Mouse (Mus musculus) MEL (cell line): ENCODE data around the gene Cela2a. TPM values are rescaled to one million over a fixed set of nuclear protein-coding genes. Genes with fewer than 3 reads are reported as not detected.

Source experiments
- DNase-seq: peaks from one replicate; pipeline ENCODE4 v3.0.0; 2011; ENCODE audit warnings: low read depth, low spot score
- H3K27ac ChIP-seq: 2 replicates; pipeline ENCODE4 v1.5.1; 2012; ENCODE audit warnings: low read depth, mild to moderate bottlenecking, control low read depth, low read length, moderate library complexity; ENCODE audit not compliant: control insufficient read depth
- H3K27me3 ChIP-seq, 2 experiments: fragments of 150-350 bp in 1 of 2; sonication (generic) in 1 of 2; 2 replicates each; pipeline ENCODE4 v1.6.1; 2012; ENCODE audit warnings: low read length in 2 of 2, mild to moderate bottlenecking in 2 of 2, improper control_type of control experiment in 1 of 2, moderate library complexity in 1 of 2; ENCODE audit not compliant: insufficient read depth in 2 of 2, control insufficient read depth in 1 of 2
- H3K36me3 ChIP-seq, 2 experiments: 2 replicates each; pipeline ENCODE4 v1.6.1; 2012 to 2014; ENCODE audit warnings: low read length in 2 of 2, improper control_type of control experiment in 1 of 2, inconsistent platforms in 1 of 2, mild to moderate bottlenecking in 1 of 2; ENCODE audit not compliant: insufficient read depth in 2 of 2, control insufficient read depth in 1 of 2
- H3K4me1 ChIP-seq, 2 experiments: fragments of 150-350 bp in 1 of 2; sonication (generic) in 1 of 2; 2 replicates each; pipeline ENCODE4 v1.6.1; 2012; ENCODE audit warnings: low read length in 2 of 2, improper control_type of control experiment in 1 of 2, mild to moderate bottlenecking in 1 of 2; ENCODE audit not compliant: insufficient read depth in 2 of 2, control insufficient read depth in 1 of 2
- H3K4me3 ChIP-seq, 2 experiments: fragments of 150-350 bp in 1 of 2; sonication (generic) in 1 of 2; 2 replicates each; pipeline ENCODE4 v1.5.1; 2012; ENCODE audit warnings: low read depth in 2 of 2, low read length in 2 of 2, mild to moderate bottlenecking in 2 of 2, moderate library complexity in 2 of 2, control low read depth in 1 of 2, improper control_type of control experiment in 1 of 2; ENCODE audit not compliant: control insufficient read depth in 1 of 2, insufficient read depth in 1 of 2
- H3K79me2 ChIP-seq: 2 replicates; pipeline ENCODE4 v1.6.1; 2012; ENCODE audit warnings: mild to moderate bottlenecking, low read length, moderate library complexity; ENCODE audit not compliant: control insufficient read depth, poor library complexity, insufficient read depth
- H3K9ac ChIP-seq: 2 replicates; pipeline ENCODE4 v1.6.1; 2012; ENCODE audit warnings: low read depth, mild to moderate bottlenecking, control low read depth, low read length, moderate library complexity; ENCODE audit not compliant: control insufficient read depth, poor library complexity, severe bottlenecking
- H3K9me3 ChIP-seq: fragments of 150-350 bp; sonication (generic); replicated peaks from 2 replicates; pipeline ENCODE4 v1.6.1; 2012; ENCODE audit warnings: mild to moderate bottlenecking, low read length, improper control_type of control experiment, moderate library complexity; ENCODE audit not compliant: insufficient read depth
- BHLHE40 ChIP-seq: IDR thresholded peaks from 2 replicates; pipeline ENCODE4 v1.6.1; 2012; ENCODE audit warnings: low read depth, mild to moderate bottlenecking, inconsistent platforms, low read length, improper control_type of control experiment, borderline replicate concordance
- EP300 ChIP-seq, 2 experiments: IDR thresholded peaks; 2 replicates each; pipeline ENCODE4 v1.6.1; 2011; ENCODE audit warnings: improper control_type of control experiment in 2 of 2, low read length in 2 of 2, low read depth in 1 of 2, mild to moderate bottlenecking in 1 of 2
- MXI1 ChIP-seq: IDR thresholded peaks from 2 replicates; pipeline ENCODE4 v1.6.1; 2011; ENCODE audit warnings: mild to moderate bottlenecking, low read depth, low read length, improper control_type of control experiment
- MYB ChIP-seq: IDR thresholded peaks from 2 replicates; pipeline ENCODE4 v1.6.1; 2011; ENCODE audit warnings: mild to moderate bottlenecking, low read depth, low read length, improper control_type of control experiment
- POLR2A ChIP-seq, 2 experiments: IDR thresholded peaks; 2 replicates each; pipeline ENCODE4 v1.6.1; 2011 to 2012; ENCODE audit warnings: low read length in 2 of 2, mild to moderate bottlenecking in 2 of 2, control low read depth in 1 of 2, improper control_type of control experiment in 1 of 2, low read depth in 1 of 2, moderate library complexity in 1 of 2; ENCODE audit not compliant: control insufficient read depth in 1 of 2, insufficient read depth in 1 of 2, poor library complexity in 1 of 2
- POLR2AphosphoS2 ChIP-seq: IDR thresholded peaks from 2 replicates; pipeline ENCODE4 v1.6.1; 2011; ENCODE audit warnings: low read length, improper control_type of control experiment
- SIN3A ChIP-seq: IDR thresholded peaks from 2 replicates; pipeline ENCODE4 v1.6.1; 2012; ENCODE audit warnings: low read length, improper control_type of control experiment, inconsistent platforms
- SMC3 ChIP-seq: IDR thresholded peaks from 2 replicates; pipeline ENCODE4 v1.6.1; 2011; ENCODE audit warnings: low read depth, low read length, improper control_type of control experiment
- TCF12 ChIP-seq: IDR thresholded peaks from 2 replicates; pipeline ENCODE4 v1.6.1; 2014; ENCODE audit warnings: low read depth, mild to moderate bottlenecking, inconsistent platforms, low read length, improper control_type of control experiment, moderate library complexity
- USF1 ChIP-seq: IDR thresholded peaks from 2 replicates; pipeline ENCODE4 v1.6.1; 2014; ENCODE audit warnings: low read depth, mild to moderate bottlenecking, inconsistent platforms, low read length, improper control_type of control experiment, moderate library complexity
- ZKSCAN1 ChIP-seq: IDR thresholded peaks from 2 replicates; pipeline ENCODE4 v1.6.1; 2012; ENCODE audit warnings: low read depth, mild to moderate bottlenecking, inconsistent platforms, low read length, improper control_type of control experiment, moderate library complexity
- ZNF384 ChIP-seq: IDR thresholded peaks from 2 replicates; pipeline ENCODE4 v1.6.1; 2012; ENCODE audit warnings: low read depth, mild to moderate bottlenecking, inconsistent platforms, low read length, improper control_type of control experiment
- polyA plus RNA-seq, 2 experiments: library from polyadenylated mRNA; stranded (reverse) in 1 of 2; unstranded in 1 of 2; fragments of >175 nt in 1 of 2; fragments of >200 nt in 1 of 2; gene quantifications; 2 replicates each; pipeline versions ENCODE4 v1.2.1 to v1.2.4; 2012; ENCODE audit warnings: low replicate concordance in 2 of 2, low read depth in 1 of 2; ENCODE audit not compliant: insufficient read length in 2 of 2, insufficient read depth in 1 of 2, missing spikeins in 1 of 2
- total RNA-seq: library from RNA; depleted of rRNA; stranded (reverse); fragments of 300-350 nt; gene quantifications from 2 replicates; pipeline ENCODE4 v1.2.3, GENCODE M21; 2012

Cela2a gene
- total and polyA plus RNA-seq, 3 experiments, result not detected

GRCm38 (mm10) chr4:141871909-141872308 is 45.9 kb upstream of the Cela2a start:
- peaks cover 1 to 21% of the 10 kb centered on the region in 2 experiments; a peak in 3 of 4 replicates for H3K4me1 ChIP-seq
- H3K9ac ChIP-seq, result no peak overlapping the region
- TF ChIP-seq ZKSCAN1 (no peak), SIN3A (no peak), POLR2A (IDR thresholded peaks at IDR 0.05; ENCODE audit: control insufficient read depth in 1 of 2, insufficient read depth in 1 of 2, low read depth in 1 of 2, low read length in 2 of 2, poor library complexity in 1 of 2) (no peak)
- H3K9me3 ChIP-seq, result no peaks in the 10 kb centered on the region
- no peak overlapping the region for H3K4me3 ChIP-seq
- H3K79me2 ChIP-seq, result peaks cover 19% of the 10 kb centered on the region
- no peak overlapping the region for H3K27ac ChIP-seq
- H3K36me3 ChIP-seq, result peaks cover 0 to 12% of the 10 kb centered on the region in 2 experiments; a peak in 2 of 4 replicates
- no peaks in the 10 kb centered on the region for H3K27me3 ChIP-seq
- DNase-seq, result no peak

GRCm38 (mm10) chr4:141871333-141871725 is 45.4 kb upstream of the Cela2a start:
- no peak overlapping the region for H3K9ac ChIP-seq
- no peak for TF ChIP-seq MYB
- no peak for TF ChIP-seq MXI1
- no peak for TF ChIP-seq SIN3A
- no peak for TF ChIP-seq POLR2AphosphoS2
- TF ChIP-seq USF1, result no peak
- no peak for TF ChIP-seq TCF12
- TF ChIP-seq SMC3, result no peak
- TF ChIP-seq, all 39 proteins: peak for 0

DNA sequence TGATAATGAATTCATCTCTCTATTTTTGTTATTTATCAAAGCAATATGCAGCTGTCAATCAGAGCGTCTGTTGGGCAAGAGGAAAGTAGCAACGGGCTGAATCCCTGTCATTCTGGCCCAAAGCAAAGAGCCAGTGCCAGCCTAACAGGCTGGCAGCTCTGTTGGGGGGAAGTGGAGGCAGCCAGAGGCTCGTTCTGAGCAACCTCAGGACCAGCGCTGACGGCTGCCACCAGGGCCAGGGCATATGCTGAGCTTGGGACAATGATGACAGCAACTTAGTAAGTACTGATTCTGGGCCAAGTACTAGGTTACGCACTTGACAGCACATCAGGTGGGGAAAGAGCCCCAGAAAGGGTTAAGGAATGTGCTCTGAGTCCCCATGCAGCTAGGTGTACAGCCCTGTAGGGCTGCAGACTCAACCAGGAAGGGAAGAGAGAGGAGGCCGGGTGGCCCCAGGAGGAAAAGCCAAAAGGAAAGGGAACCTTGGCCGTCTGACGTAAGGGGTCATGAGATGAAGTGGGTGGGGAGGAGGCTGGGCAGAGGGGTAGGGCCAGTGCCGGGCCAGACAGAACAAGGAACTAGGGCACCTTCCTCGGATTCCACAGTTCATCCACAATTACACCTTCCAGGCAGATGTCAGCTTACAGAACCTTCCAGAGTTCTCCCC is 44.8 kb upstream of the Cela2a start:
- no peak for TF ChIP-seq BHLHE40
- TF ChIP-seq ZNF384, result no peak
- no peak for TF ChIP-seq EP300 (IDR thresholded peaks at IDR 0.05; ENCODE audit: low read depth in 1 of 2, low read length in 2 of 2)
- TF ChIP-seq POLR2A (IDR thresholded peaks at IDR 0.05; ENCODE audit: control insufficient read depth in 1 of 2, insufficient read depth in 1 of 2, low read depth in 1 of 2, low read length in 2 of 2, poor library complexity in 1 of 2), result no peak
- Histone ChIP-seq H3K79me2 (peaks cover 19% of the 10 kb centered on the region), H3K27me3 (no peaks in the 10 kb centered on the region), H3K36me3 (peaks cover 0 to 12% of the 10 kb centered on the region in 2 experiments; a peak in 2 of 4 replicates), H3K4me1 (peaks cover 1 to 21% of the 10 kb centered on the region in 2 experiments; a peak in 3 of 4 replicates), H3K9ac (no peak overlapping the region), H3K9me3 (no peaks in the 10 kb centered on the region), H3K27ac (no peak overlapping the region), H3K4me3 (no peak overlapping the region)
- no peak for DNase-seq

More at GRCm38 (mm10) chr4:141871333-141871725, 45.4 kb upstream of the Cela2a start:
- Histone ChIP-seq H3K27me3 (no peaks in the 10 kb centered on the region), H3K27ac (no peak overlapping the region), H3K4me3 (no peak overlapping the region), H3K36me3 (peaks cover 0 to 12% of the 10 kb centered on the region in 2 experiments; a peak in 2 of 4 replicates), H3K4me1 (peaks cover 1 to 21% of the 10 kb centered on the region in 2 experiments; a peak in 3 of 4 replicates), H3K9me3 (no peaks in the 10 kb centered on the region), H3K79me2 (peaks cover 19% of the 10 kb centered on the region)
- DNase-seq, result no peak
